Mouse (Mus musculus) layer of hippocampus, postnatal 25 days (tissue): ENCODE data around the gene Olfr1532-ps1. TPM values are rescaled to one million over a fixed set of nuclear protein-coding genes. Genes with fewer than 3 reads are reported as not detected.
"Not testable (repeated sequence)": the region's sequence is repeated elsewhere in the genome, so short reads cannot be mapped to it uniquely, and the experiment has no call there.

Source experiments
- DNase-seq, 2 experiments: peaks; one replicate each; pipeline ENCODE4 v3.0.0; 2022; ENCODE audit warnings: mixed read lengths in 2 of 2, low spot score in 1 of 2; ENCODE audit errors: extremely low spot score in 1 of 2
- total RNA-seq, 2 experiments: library from RNA; stranded (reverse); gene quantifications; 2 replicates each; pipeline ENCODE4 v1.2.3; 2021

Gene Olfr1532-ps1
- not detected for total RNA-seq

- no peak for DNase-seq
These were observed at the start of gene Olfr1532-ps1 for GRCm38 (mm10) chr7:106907676-106908075. Gene Olfr1532-ps1 (plus strand): TSS chr7:106908001.

GRCm38 (mm10) chr7:106862885-106863284 lies 44.9 kb upstream of the Olfr1532-ps1 start, which contains the start of gene Olfr704:
Gene Olfr704 (plus strand): TSS chr7:106863185.
- no peak for DNase-seq

- no peak for DNase-seq
These were observed 31.0 kb upstream of the Olfr1532-ps1 start, which contains the start of gene Olfr705 for GRCm38 (mm10) chr7:106876791-106877190. Gene Olfr705 (minus strand): TSS chr7:106876891.

- no peak for DNase-seq
These were observed 19.7 kb upstream of the Olfr1532-ps1 start, which contains the start of gene Olfr706 for GRCm38 (mm10) chr7:106888062-106888461. Gene Olfr706 (minus strand): TSS chr7:106888162.

GRCm38 (mm10) chr7:106901141-106901540 lies 6.7 kb upstream of the Olfr1532-ps1 start, which contains the start of gene Olfr707:
Gene Olfr707 (minus strand): TSS chr7:106901241.
- DNase-seq: not testable (repeated sequence)

GRCm38 (mm10) chr7:106920961-106921360 lies 13.2 kb downstream of the Olfr1532-ps1 start:
- not testable (repeated sequence) for DNase-seq

GRCm38 (mm10) chr7:106932119-106932518 lies 24.3 kb downstream of the Olfr1532-ps1 start, which contains the start of gene Olfr709-ps1:
Gene Olfr709-ps1 (minus strand): TSS chr7:106932219.
- no peak for DNase-seq

- DNase-seq: no peak
These were observed 40.4 kb downstream of the Olfr1532-ps1 start, which contains the start of gene Olfr710 for GRCm38 (mm10) chr7:106948212-106948611. Gene Olfr710 (minus strand): TSS chr7:106948312.

- DNase-seq: no peak
These were observed 56.0 kb downstream of the Olfr1532-ps1 start, which contains the start of gene Olfr6 for GRCm38 (mm10) chr7:106963837-106964236. Gene Olfr6 (minus strand): TSS chr7:106963937.

Other genes with a start within 250 kb of the Olfr1532-ps1 start
- not detected for gene Olfr693, start 227.4 kb upstream of the Olfr1532-ps1 start, total RNA-seq
- gene Olfr694, start 216.2 kb upstream of the Olfr1532-ps1 start, total RNA-seq: not detected
- gene Olfr695, start 191.6 kb upstream of the Olfr1532-ps1 start, total RNA-seq: not detected
- not detected for gene Olfr697, start 165.6 kb upstream of the Olfr1532-ps1 start, total RNA-seq
- gene Olfr698, start 152.6 kb upstream of the Olfr1532-ps1 start, total RNA-seq: not detected
- gene Olfr699, start 114.8 kb upstream of the Olfr1532-ps1 start, total RNA-seq: not detected
- gene Olfr700, start 99.2 kb upstream of the Olfr1532-ps1 start, total RNA-seq: not detected
- gene Olfr701, start 93.9 kb upstream of the Olfr1532-ps1 start, total RNA-seq: not detected
- gene Olfr702, start 74.1 kb upstream of the Olfr1532-ps1 start, total RNA-seq: not detected
- gene Olfr703, start 64.6 kb upstream of the Olfr1532-ps1 start, total RNA-seq: not detected
- gene Olfr704, start 44.8 kb upstream of the Olfr1532-ps1 start, total RNA-seq: not detected
- not detected for gene Olfr705, start 31.1 kb upstream of the Olfr1532-ps1 start, total RNA-seq
- gene Olfr706, start 19.8 kb upstream of the Olfr1532-ps1 start, total RNA-seq: not detected
- not detected for gene Olfr707, start 6.8 kb upstream of the Olfr1532-ps1 start, total RNA-seq
- not detected for gene Olfr709-ps1, start 24.2 kb downstream of the Olfr1532-ps1 start, total RNA-seq
- not detected for gene Olfr710, start 40.3 kb downstream of the Olfr1532-ps1 start, total RNA-seq
- under 1 TPM; 0.07 to 0.10 TPM for gene Olfr6, start 55.9 kb downstream of the Olfr1532-ps1 start, total RNA-seq
- not detected for gene Olfr711, start 67.5 kb downstream of the Olfr1532-ps1 start, total RNA-seq
- gene Olfr2, start 98.1 kb downstream of the Olfr1532-ps1 start, total RNA-seq: not detected
- gene Olfr713, start 123.2 kb downstream of the Olfr1532-ps1 start, total RNA-seq: not detected
- not detected for gene Olfr714, start 163.0 kb downstream of the Olfr1532-ps1 start, total RNA-seq
- not detected for gene Olfr17, start 185.2 kb downstream of the Olfr1532-ps1 start, total RNA-seq
- gene Olfr715b, start 202.4 kb downstream of the Olfr1532-ps1 start, total RNA-seq: not detected
- gene Olfr715, start 223.1 kb downstream of the Olfr1532-ps1 start, total RNA-seq: not detected
- not detected for gene Olfr716, start 230.3 kb downstream of the Olfr1532-ps1 start, total RNA-seq